ENCODE assay signal across 14 mouse cellular contexts in the genomic region with DNA sequence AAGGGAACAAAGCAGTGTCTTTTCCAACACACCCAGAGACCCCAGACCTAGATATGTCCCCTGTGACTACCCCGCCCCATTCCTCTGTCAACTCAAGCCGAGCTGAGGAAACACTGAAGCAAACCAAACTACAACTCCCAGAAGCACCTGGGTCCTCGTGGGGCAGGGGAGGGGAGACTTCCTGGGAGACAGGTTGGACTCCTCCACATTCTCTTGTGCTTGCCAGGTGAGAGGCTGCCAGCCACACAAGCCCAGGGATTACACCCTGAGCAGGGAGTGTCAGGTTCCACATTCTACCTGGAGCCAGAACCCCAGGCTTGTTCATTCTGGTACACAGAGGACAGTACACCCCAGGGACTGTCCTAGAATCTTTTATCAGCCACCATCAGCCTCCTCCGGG. TPM values are rescaled to one million over a fixed set of nuclear protein-coding genes. Genes with fewer than 3 reads are reported as not detected.
A peak's percentile ranks its signal among the peaks of the same experiment; 100 is the strongest.
DNase-seq lines count a peak whose midpoint lies in the region; ATAC-seq and TF ChIP-seq lines count a peak whose summit lies in the region.
"Had no signal": no experiment of that assay in that cellular context is flagged by ENCODE, and none has a peak within 500 bp of the region (broad histone marks: within the 10 kb centered on the region; RNA-seq: fewer than 3 reads in every experiment).

No protein-coding gene starts in this region.

- peak overlapping the region; percentile 69 for H3K27ac ChIP-seq in heart, embryonic 10.5 days
- peak overlapping the region; percentile 18; the same call in 1 of the 2 replicates for H3K27ac ChIP-seq in lung, embryonic 14.5 days (ENCODE audit: low read depth)
- H3K27ac ChIP-seq in cortical plate, adult 2 months (ENCODE audit: insufficient read depth, low read length): no peak overlapping the region
- peak overlapping the region; percentile 94 for H3K27ac ChIP-seq in macrophage
- no peak overlapping the region for H3K27ac ChIP-seq in forebrain, embryonic 12.5 days

- no peak overlapping the region for H3K4me2 ChIP-seq in lung, embryonic 14.5 days
- H3K4me2 ChIP-seq in forebrain, embryonic 12.5 days: no peak overlapping the region

- no peak overlapping the region for H3K9ac ChIP-seq in lung, embryonic 14.5 days
- H3K9ac ChIP-seq in forebrain, embryonic 12.5 days: no peak overlapping the region

- peaks cover 37% of the 10 kb centered on the region; the same call in 1 of the 2 replicates for H3K27me3 ChIP-seq in heart, embryonic 10.5 days (ENCODE audit: insufficient read depth, poor library complexity, severe bottlenecking)
- H3K27me3 ChIP-seq in lung, embryonic 14.5 days (ENCODE audit: insufficient read depth, low read length): peaks cover 7% of the 10 kb centered on the region; the same call in 1 of the 2 replicates
- 0 out of 2 replicates have a peak, but pooled peaks cover 7% of the 10 kb centered on the region for H3K27me3 ChIP-seq in forebrain, embryonic 12.5 days

- TF ChIP-seq CTCF in lung, embryonic 14.5 days (IDR thresholded peaks at IDR 0.05; ENCODE audit: low read depth): no peak
- TF ChIP-seq CTCF in cortical plate, adult 2 months (IDR thresholded peaks at IDR 0.05; ENCODE audit: extremely low read depth, insufficient read depth, low read length): no peak

- intact Hi-C loops in heart, postnatal 14 days (cut with DNase I): loop anchor here (1.0 kb wide), 1 partner anchor 17 kb away; no protein-coding TSS in a partner anchor

- peaks cover 48% of the 10 kb centered on the region for H3K4me1 ChIP-seq in heart, embryonic 10.5 days
- peaks cover 11% of the 10 kb centered on the region; the same call in 1 of the 2 replicates for H3K4me1 ChIP-seq in lung, embryonic 14.5 days (ENCODE audit: insufficient read depth)
- no peaks in the 10 kb centered on the region for H3K4me1 ChIP-seq in cortical plate, adult 2 months (ENCODE audit: control insufficient read depth, insufficient read depth, low read length)
- H3K4me1 ChIP-seq in forebrain, embryonic 12.5 days: peaks cover 25% of the 10 kb centered on the region

- no peaks in the 10 kb centered on the region for H3K9me3 ChIP-seq in heart, embryonic 10.5 days
- H3K9me3 ChIP-seq in lung, embryonic 14.5 days (ENCODE audit: low read depth, low read length): no peaks in the 10 kb centered on the region
- H3K9me3 ChIP-seq in forebrain, embryonic 12.5 days: no peaks in the 10 kb centered on the region

- no peak for DNase-seq in heart, embryonic 10.5 days (ENCODE audit: low spot score)
- no peak for DNase-seq in heart, postnatal 14 days
- DNase-seq in lung, embryonic 14.5 days: no peak
- DNase-seq in lung, postnatal 4 days: no peak
- no peak for DNase-seq in frontal cortex, postnatal 25 days (ENCODE audit: low spot score in 2 of 2)
- DNase-seq: cerebellum, postnatal 10 days had no signal

- TF ChIP-seq POLR2A in cortical plate, adult 2 months (IDR thresholded peaks at IDR 0.05; ENCODE audit: extremely low read depth, insufficient read depth, low read length): peak; percentile 23; the same call in 1 of the 2 replicates

- no peaks in the 10 kb centered on the region for H3K79me2 ChIP-seq in macrophage (ENCODE audit: inconsistent target)

- WGBS in heart, embryonic 10.5 days: 36% methylated on average over 4 of the region's 4 CpGs
- 39% methylated on average over 4 of the region's 4 CpGs for WGBS in lung, embryonic 14.5 days
- 85% methylated on average over 4 of the region's 4 CpGs for WGBS in macrophage (ENCODE audit: missing documents)
- 65% methylated on average over 4 of the region's 4 CpGs for WGBS in forebrain, embryonic 12.5 days

- no peaks in the 10 kb centered on the region for H3K36me3 ChIP-seq in heart, embryonic 10.5 days
- H3K36me3 ChIP-seq in lung, embryonic 14.5 days (ENCODE audit: insufficient read depth): no peaks in the 10 kb centered on the region
- no peaks in the 10 kb centered on the region for H3K36me3 ChIP-seq in macrophage (ENCODE audit: inconsistent target)
- H3K36me3 ChIP-seq in forebrain, embryonic 12.5 days (replicated peaks): no peaks in the 10 kb centered on the region

- ATAC-seq in lung, embryonic 14.5 days (ENCODE audit: insufficient read depth): no peak
- ATAC-seq in forebrain, embryonic 12.5 days (ENCODE audit: low FRiP score): no peak
- ATAC-seq: midbrain, embryonic 16.5 days had no signal

- no peak overlapping the region for H3K4me3 ChIP-seq in heart, embryonic 10.5 days
- no peak overlapping the region for H3K4me3 ChIP-seq in lung, embryonic 14.5 days (ENCODE audit: low read depth, low read length)
- no peak overlapping the region for H3K4me3 ChIP-seq in cortical plate, adult 2 months (ENCODE audit: insufficient read depth, low read length)
- H3K4me3 ChIP-seq in macrophage (ENCODE audit: inconsistent target): no peak overlapping the region
- H3K4me3 ChIP-seq in forebrain, embryonic 12.5 days (replicated peaks): no peak overlapping the region

RNA-seq across cellular contexts. Expression of gene Tmem211, which starts 2.8 kb away (rescaled TPM):
- polyA plus RNA-seq in heart, embryonic 10.5 days (2016; fragmentation: Nextera tagmentation; extraction: Ambion mirVana): not detected in 2 replicates
- total RNA-seq in heart, postnatal 14 days (2021): not detected
- polyA plus RNA-seq in lung, embryonic 14.5 days (2014; fragmentation: Nextera tagmentation; extraction: Ambion mirVana): not detected in 2 replicates
- not detected in 2 replicates for polyA plus RNA-seq in cortical plate, adult 2 months (2012; rRNA removed)
- total RNA-seq in macrophage (2018; cell fraction: chromatin; rRNA removed): not detected
- total RNA-seq in macrophage (2018; cell fraction: cytosol; rRNA removed): not detected
- total RNA-seq in macrophage (2018; cell fraction: nucleus; rRNA removed): not detected
- not detected in 3 replicates for polyA plus RNA-seq in macrophage (2018)
- polyA plus RNA-seq in forebrain, embryonic 12.5 days (2016; fragmentation: Nextera tagmentation; extraction: Ambion mirVana): 0.20 and 0.28 TPM in 2 replicates
- total RNA-seq: gastrocnemius, adult 18-20 months; hematopoietic stem cell, adult 5-6 weeks; left cerebral cortex, postnatal 36 days had no signal
- polyA plus RNA-seq: liver, embryonic 16.5 days; midbrain, embryonic 16.5 days had no signal

RNA-seq across cellular contexts. Expression of gene 2900026A02Rik, which starts 2.9 kb away (rescaled TPM):
- 10.2 and 14.7 TPM in 2 replicates for polyA plus RNA-seq in heart, embryonic 10.5 days (2016; fragmentation: Nextera tagmentation; extraction: Ambion mirVana)
- 10 to 100 TPM; 33.9 to 35.3 TPM for total RNA-seq in heart, postnatal 14 days (2021)
- polyA plus RNA-seq in lung, embryonic 14.5 days (2014; fragmentation: Nextera tagmentation; extraction: Ambion mirVana): 6.9 TPM in 2 replicates
- 25.4 and 28.2 TPM in 2 replicates for polyA plus RNA-seq in cortical plate, adult 2 months (2012; rRNA removed)
- total RNA-seq in macrophage (2018; cell fraction: chromatin; rRNA removed): 1 to 10 TPM in 19 of 26 experiments, under 1 TPM in 7; 0.38 to 7.0 (median 3.3) TPM
- 10 to 100 TPM in 1 of 26 experiments, 1 to 10 TPM in 25; 3.1 to 10.3 (median 6.4) TPM for total RNA-seq in macrophage (2018; cell fraction: cytosol; rRNA removed)
- 10 to 100 TPM in 3 of 26 experiments, 1 to 10 TPM in 23; 1.8 to 13.2 (median 5.4) TPM for total RNA-seq in macrophage (2018; cell fraction: nucleus; rRNA removed)
- polyA plus RNA-seq in macrophage (2018): 4.3 to 6.7 TPM (median 4.4 TPM) in 3 replicates
- polyA plus RNA-seq in forebrain, embryonic 12.5 days (2016; fragmentation: Nextera tagmentation; extraction: Ambion mirVana): 4.5 and 6.1 TPM in 2 replicates

Comparison
In these comparisons a context has a peak if more than half of its experiments do, and no peak if none do; other contexts are left out.
1. H3K27ac ChIP-seq: peak in heart, embryonic 10.5 days (single experiment), lung, embryonic 14.5 days (single experiment) and macrophage (single experiment); none in cortical plate, adult 2 months (single experiment) and forebrain, embryonic 12.5 days (single experiment).